Mouse (Mus musculus): ENCODE data around the gene Qtrt2.

DNA sequence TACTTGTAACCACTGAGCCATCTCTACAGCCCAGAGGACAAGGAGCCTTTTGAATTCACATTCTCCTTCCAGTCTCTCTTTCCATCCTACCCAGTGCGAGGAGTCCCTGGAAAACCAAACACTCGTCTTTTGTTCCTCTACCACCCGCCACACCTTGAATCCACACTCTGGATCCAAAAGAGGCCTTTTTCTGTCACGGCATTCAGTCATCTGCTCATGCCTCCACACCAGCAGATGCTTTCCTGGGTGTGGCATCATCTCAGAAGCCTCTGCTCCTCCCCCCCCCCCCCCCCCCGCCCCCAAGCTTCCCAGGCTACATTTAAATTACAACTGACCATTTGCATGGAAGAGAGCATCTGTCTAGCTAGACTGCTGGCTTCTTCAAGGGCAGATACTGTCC lies 110.3 kb downstream of the Qtrt2 start:
- TF ChIP-seq TAL1 (conservative IDR thresholded peaks at IDR 0.05; ENCODE audit: low read depth, low read length) (no peak), CTCF (IDR thresholded peaks at IDR 0.05; ENCODE audit: low read depth, low read length) (no peak), GATA1 (IDR thresholded peaks at IDR 0.05; ENCODE audit: borderline replicate concordance, low read length) (no peak), POLR2AphosphoS5 (IDR thresholded peaks at IDR 0.05; ENCODE audit: insufficient replicate concordance, low read depth, low read length) (no peak), GATA2 (IDR thresholded peaks at IDR 0.05; ENCODE audit: borderline replicate concordance, low read depth, low read length) (no peak)

All from G1E (cell line).